Mouse (Mus musculus) heart, adult 9 months (tissue): ENCODE results near the gene Clp1.

Experiments used
- DNase-seq, 2 experiments: peaks; one replicate each; pipeline ENCODE4 v3.0.0; 2022; ENCODE audit warnings: low spot score in 2 of 2

Clp1 gene

GRCm38 (mm10) chr2:84714422-84714810 lies 12.7 kb downstream of the Clp1 start:
- no peak for DNase-seq

DNA sequence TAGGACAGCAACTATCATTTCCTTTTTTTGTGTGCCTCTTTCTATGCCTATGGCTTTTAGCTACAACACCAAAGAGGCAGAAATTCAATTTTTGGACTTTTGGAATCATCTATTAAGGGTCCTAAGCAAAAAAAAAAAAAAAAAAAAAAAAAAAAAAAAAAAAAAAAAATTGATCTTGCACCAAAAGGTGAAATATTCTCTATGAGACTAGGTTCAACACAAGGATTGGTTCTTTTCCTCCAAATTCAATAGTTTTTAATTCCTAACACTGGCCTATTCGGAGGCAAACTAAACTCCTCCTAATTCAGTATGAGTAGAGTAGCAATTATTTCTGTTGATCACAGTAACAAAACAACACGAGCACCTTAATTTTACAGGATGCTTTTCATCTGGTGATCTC lies 15.3 kb downstream of the Clp1 start:
- DNase-seq = no peak

DNA sequence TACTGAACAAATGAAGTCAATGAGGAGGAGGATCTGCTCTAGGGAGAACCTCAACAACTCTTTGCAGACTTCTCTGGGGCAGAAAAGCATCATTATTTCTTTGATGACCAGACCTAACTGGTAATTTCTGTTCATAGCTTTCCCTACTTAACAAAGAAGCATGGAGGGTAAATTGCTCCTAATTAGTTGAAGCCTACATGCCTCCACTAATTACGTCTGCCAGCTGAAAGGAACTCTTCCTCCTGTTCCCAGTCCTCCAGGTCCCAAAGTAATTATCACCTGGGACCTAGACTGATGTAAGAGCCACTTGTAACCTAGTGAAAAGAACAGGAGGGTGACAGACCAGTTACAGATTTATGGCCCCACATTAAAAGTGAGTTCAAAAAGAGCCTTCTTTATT lies 19.6 kb downstream of the Clp1 start:
- DNase-seq = no peak

GRCm38 (mm10) chr2:84705295-84705694 lies 21.9 kb downstream of the Clp1 start:
- DNase-seq = no peak

- DNase-seq = no peak
These were observed 22.8 kb downstream of the Clp1 start for GRCm38 (mm10) chr2:84704329-84704728.

DNA sequence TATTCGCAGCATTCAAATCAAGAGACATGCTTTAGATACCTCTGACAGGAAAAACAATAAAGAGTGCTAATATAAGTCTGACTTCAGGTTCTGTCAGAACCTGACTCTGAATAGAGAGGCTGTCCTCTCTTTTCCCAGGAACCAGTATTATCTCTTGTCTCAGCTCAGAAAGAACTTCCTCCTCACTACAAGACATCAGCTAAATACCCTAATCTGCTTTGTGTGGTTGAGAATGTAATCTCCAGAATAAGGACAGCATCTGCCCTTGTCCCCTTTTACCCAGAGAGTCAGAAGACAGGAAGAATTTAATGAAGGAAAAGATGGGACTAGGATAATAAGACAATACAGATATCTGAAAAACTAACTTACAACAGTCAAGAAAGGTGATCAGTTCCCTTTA lies 23.7 kb downstream of the Clp1 start:
- no peak for DNase-seq

DNA sequence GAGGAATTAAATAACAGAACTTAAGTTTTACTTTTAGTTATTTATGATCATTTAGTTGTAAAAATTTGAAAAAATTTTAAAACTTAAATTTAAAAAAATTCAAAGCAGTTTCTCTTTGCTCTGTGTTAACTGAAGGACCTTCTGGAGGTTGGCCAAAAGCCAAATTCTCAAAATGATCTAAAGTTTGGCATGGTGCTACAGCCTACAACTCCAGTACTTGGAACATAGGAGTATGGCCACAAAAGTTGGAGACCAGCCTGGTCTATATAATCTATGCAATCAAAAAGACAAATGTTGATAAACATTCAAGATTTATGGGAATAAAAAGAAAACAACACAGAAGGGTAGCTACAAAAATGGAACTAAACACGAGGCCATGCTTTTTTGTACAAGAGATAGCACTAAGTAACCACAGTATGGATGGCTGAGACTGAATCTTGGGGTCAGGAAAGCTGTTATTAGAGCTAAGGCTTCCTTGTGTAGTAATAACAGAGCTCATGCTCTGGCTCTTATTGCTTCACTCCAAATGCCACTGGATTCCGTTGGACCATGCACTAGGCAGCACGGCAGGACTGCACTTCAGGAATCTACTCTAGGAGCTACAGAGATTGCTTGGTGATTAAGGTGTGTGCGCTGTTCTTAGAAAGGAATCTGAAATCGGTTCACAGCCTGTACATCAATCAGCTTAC lies 32.0 kb downstream of the Clp1 start:
- no peak for DNase-seq

- DNase-seq = no peak
These were observed 37.1 kb downstream of the Clp1 start for GRCm38 (mm10) chr2:84690050-84690449.

GRCm38 (mm10) chr2:84688080-84688844 lies 38.9 kb downstream of the Clp1 start:
- no peak for DNase-seq

DNA sequence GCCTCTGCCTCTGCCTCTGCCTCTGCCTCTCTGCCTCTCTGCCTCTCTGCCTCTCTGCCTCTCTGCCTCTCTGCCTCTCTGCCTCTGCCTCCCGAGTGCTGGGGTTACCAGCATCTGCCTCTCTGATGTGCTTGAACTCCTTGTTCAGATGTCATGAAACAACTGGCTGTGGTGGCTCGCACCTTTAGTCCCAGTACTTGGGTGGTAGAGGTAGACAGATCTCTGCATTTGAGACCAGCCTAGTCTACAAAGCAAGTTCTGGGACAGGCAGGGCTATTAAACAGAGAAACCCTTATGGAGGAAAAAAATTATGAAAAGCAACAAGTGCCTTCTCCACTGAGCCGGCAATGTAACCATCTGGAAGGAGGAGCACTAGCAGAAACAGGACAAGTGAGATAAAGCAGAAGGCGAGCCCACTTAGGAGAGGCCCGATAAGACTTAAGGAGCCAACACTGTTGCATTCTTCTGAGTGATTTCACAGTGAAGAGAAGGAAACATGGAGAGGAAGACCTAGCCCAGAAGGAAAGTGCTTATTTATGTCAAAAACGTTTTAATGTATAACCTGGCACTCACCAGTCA lies 44.5 kb downstream of the Clp1 start:
- DNase-seq = no peak

DNA sequence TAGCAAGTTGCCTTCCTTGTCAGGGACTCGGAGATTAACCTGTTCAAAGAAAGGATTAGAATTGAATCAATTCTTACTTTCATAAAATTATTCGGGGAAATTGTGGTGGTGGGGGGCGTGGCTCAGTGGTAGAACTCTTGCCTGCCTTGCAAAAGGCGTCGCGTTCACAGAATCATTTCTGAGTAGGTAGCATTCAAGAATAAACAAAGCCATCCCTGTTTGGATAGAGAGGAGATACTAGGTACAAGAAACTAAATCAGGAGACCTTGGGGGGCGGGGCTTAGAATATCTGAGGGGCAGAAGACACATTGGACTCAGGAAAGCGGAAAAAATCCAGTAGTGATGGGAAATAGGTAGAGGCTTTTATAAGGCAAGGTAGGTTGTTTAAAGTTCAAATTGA lies 48.1 kb downstream of the Clp1 start, which contains the start of gene Tmx2:
Gene Tmx2, minus strand, starts transcription at position 125 of the 400 bp plus-strand sequence.
- no peak for DNase-seq

DNA sequence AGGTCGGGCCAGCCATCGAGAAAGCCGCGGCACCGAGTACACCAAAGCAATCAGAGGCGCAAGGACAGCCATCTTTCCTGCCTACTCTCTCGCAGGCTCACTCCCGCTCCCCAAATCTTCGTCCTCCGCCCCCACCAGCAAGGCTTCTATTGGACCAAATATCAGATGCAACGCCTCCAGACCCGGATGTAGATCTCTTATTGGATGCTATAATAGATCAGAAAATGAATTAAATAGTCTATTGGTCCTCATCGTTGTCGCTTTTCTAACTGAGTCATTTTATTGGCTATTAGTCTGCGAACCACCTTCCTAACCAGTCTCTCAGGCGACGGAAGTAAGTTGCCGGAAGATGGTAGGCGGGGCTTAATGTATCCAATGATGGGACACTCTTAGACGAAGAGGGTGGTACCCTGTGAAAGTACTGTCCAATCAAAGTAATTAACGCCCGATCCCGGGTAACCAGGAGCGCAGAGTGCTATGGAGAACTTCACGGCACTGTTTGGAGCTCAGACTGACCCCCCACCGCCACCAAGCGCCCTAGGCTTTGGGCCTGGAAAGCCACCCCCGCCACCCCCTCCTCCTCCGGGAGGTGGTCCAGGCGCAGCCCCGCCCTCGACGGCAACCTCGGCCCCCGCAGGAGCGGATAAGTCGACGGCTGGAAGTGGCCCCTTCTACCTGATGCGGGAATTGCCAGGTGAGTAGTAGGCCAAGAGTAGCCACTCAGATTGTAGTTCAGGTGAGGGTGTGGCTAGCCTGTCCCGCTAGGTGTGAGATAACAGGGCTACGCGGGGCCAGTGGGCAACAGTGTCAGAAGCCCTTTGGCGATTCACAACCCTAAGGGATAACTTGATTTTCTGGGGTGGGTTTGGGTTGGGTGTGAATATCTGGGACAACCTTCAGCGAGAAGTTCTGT lies 48.9 kb downstream of the Clp1 start, which contains the start of the genes Gm28635 and Med19:
Gene Gm28635, minus strand, starts transcription at position 74 of the 913 bp plus-strand sequence.
Gene Med19, plus strand, starts transcription at position 435 of the 913 bp plus-strand sequence.
- peak; percentile 99 to 100 for DNase-seq

GRCm38 (mm10) chr2:84677270-84677967 lies 49.7 kb downstream of the Clp1 start:
- no peak for DNase-seq
